ENCODE assay signal across 24 mouse cellular contexts in genomic region chr19:19219352-19219751, GRCm38 (mm10).
DNase-seq lines count a peak whose midpoint lies in the region; ATAC-seq lines count a peak whose summit lies in the region.
"Had no signal": no experiment of that assay in that cellular context is flagged by ENCODE, and none has a peak within 500 bp of the region (broad histone marks: within the 10 kb centered on the region; RNA-seq: fewer than 3 reads in every experiment).

No protein-coding gene starts in this region.

- no peak for ATAC-seq in cerebellum, adult (ENCODE audit: insufficient number of reproducible peaks, low FRiP score, low TSS enrichment)
- no peak for ATAC-seq in heart, embryonic 13.5 days (ENCODE audit: extremely low read depth, insufficient number of reproducible peaks, low FRiP score, low TSS enrichment)
- ATAC-seq: inflammation-experienced regulatory T-cells, adult 6 months; liver, embryonic 12.5 days had no signal

- H3K27ac ChIP-seq in heart, embryonic 13.5 days (replicated peaks): peak overlapping the region; percentile 73
- H3K27ac ChIP-seq: embryonic facial prominence, embryonic 10.5 days; forebrain, embryonic 12.5 days; hindbrain, embryonic 13.5 days; liver, embryonic 12.5 days; neural tube, embryonic 13.5 days had no signal

- no peaks in the 10 kb centered on the region for H3K27me3 ChIP-seq in heart, embryonic 13.5 days (replicated peaks)
- H3K27me3 ChIP-seq: forebrain, embryonic 12.5 days; hindbrain, embryonic 13.5 days; liver, embryonic 12.5 days; megakaryocyte, embryonic 14.5 days; neural tube, embryonic 13.5 days had no signal

- H3K4me3 ChIP-seq in heart, embryonic 13.5 days: no peak overlapping the region
- H3K4me3 ChIP-seq: embryonic facial prominence, embryonic 10.5 days; forebrain, embryonic 12.5 days; hindbrain, embryonic 13.5 days; liver, embryonic 12.5 days; megakaryocyte, embryonic 14.5 days; neural tube, embryonic 13.5 days had no signal

- H3K9me3 ChIP-seq in heart, embryonic 13.5 days: no peaks in the 10 kb centered on the region
- H3K9me3 ChIP-seq: embryonic facial prominence, embryonic 10.5 days; forebrain, embryonic 12.5 days; hindbrain, embryonic 13.5 days; liver, embryonic 12.5 days; megakaryocyte, embryonic 14.5 days; neural tube, embryonic 13.5 days had no signal

- H3K9ac ChIP-seq in heart, embryonic 13.5 days: no peak overlapping the region
- H3K9ac ChIP-seq: forebrain, embryonic 12.5 days; hindbrain, embryonic 13.5 days; liver, embryonic 12.5 days; neural tube, embryonic 13.5 days had no signal

- no peaks in the 10 kb centered on the region for H3K36me3 ChIP-seq in heart, embryonic 13.5 days
- H3K36me3 ChIP-seq: embryonic facial prominence, embryonic 10.5 days; forebrain, embryonic 12.5 days; hindbrain, embryonic 13.5 days; liver, embryonic 12.5 days; neural tube, embryonic 13.5 days had no signal

- H3K4me2 ChIP-seq in heart, embryonic 13.5 days: no peak overlapping the region
- H3K4me2 ChIP-seq: forebrain, embryonic 12.5 days; hindbrain, embryonic 13.5 days; liver, embryonic 12.5 days; neural tube, embryonic 13.5 days had no signal

- DNase-seq in cerebellum, postnatal 10 days: peak; percentile 4 to 10
- no peak for DNase-seq in heart, postnatal 10 days
- peak; percentile 19 for DNase-seq in ES-CJ7 (ENCODE audit: low read depth, low spot score)
- peak; percentile 9 for DNase-seq in skeletal muscle tissue, adult 2 months (ENCODE audit: low read depth, low spot score)
- DNase-seq in kidney, postnatal 14 days: no peak
- DNase-seq in embryo, embryonic 11 days: no peak
- DNase-seq: adrenal gland, postnatal 36 days; cerebellum, adult 18-20 months; cerebellum, postnatal 36 days; gastrocnemius, postnatal 25 days; kidney, adult 2 months; kidney, postnatal 36 days; lung, adult 2 months; midbrain, embryonic 14.5 days; thymus, postnatal 14 days had no signal

- H3K4me1 ChIP-seq in heart, embryonic 13.5 days: peaks cover 14% of the 10 kb centered on the region; the same call in 1 of the 2 replicates
- H3K4me1 ChIP-seq: embryonic facial prominence, embryonic 10.5 days; forebrain, embryonic 12.5 days; hindbrain, embryonic 13.5 days; liver, embryonic 12.5 days; megakaryocyte, embryonic 14.5 days; neural tube, embryonic 13.5 days had no signal

- intact Hi-C loops in heart, postnatal 10 days (cut with DNase I): no loop called here

- 39% methylated on average over 2 of the region's 2 CpGs for WGBS in heart, embryonic 13.5 days

Comparison
In these comparisons a context has a peak if more than half of its experiments do, and no peak if none do; other contexts are left out.
1. DNase-seq: peak in cerebellum, postnatal 10 days (2 of 2), ES-CJ7 (single experiment) and skeletal muscle tissue, adult 2 months (single experiment); none in heart, postnatal 10 days (0 of 2), kidney, postnatal 14 days (single experiment) and embryo, embryonic 11 days (single experiment).